Mouse (Mus musculus) embryonic fibroblast, embryonic 13.5 days (primary cell): ENCODE results near the gene 1700029P11Rik.

ENCODE experiments used
- CTCF ChIP-seq: IDR thresholded peaks from 2 replicates; pipeline ENCODE4 v1.5.1; 2011; ENCODE audit warnings: mild to moderate bottlenecking, control low read depth, low read length, moderate library complexity, borderline replicate concordance; ENCODE audit not compliant: insufficient read depth
- POLR2A ChIP-seq: IDR thresholded peaks from 2 replicates; pipeline ENCODE4 v1.6.1; 2011; ENCODE audit warnings: low read depth, mild to moderate bottlenecking, control low read depth, low read length, moderate library complexity

- TF ChIP-seq POLR2A (no peak), CTCF (no peak)
These were observed 36.5 kb downstream of the 1700029P11Rik start for GRCm38 (mm10) chr15:82016830-82017229.
